Mouse (Mus musculus): ENCODE measurements around the gene Cdc37l1. TPM values are rescaled to one million over a fixed set of nuclear protein-coding genes. Genes with fewer than 3 reads are reported as not detected.

Cdc37l1 gene
- total RNA-seq, 1 experiment: 46.8 TPM

GRCm38 (mm10) chr19:29037026-29037425 lies 46.9 kb downstream of the Cdc37l1 start:
- no peaks in the 10 kb centered on the region for H3K4me1 ChIP-seq (ENCODE audit: control insufficient read depth in 2 of 2, insufficient read depth in 2 of 2, low read length in 2 of 2, poor library complexity in 1 of 2)
- H3K36me3 ChIP-seq (ENCODE audit: control insufficient read depth, insufficient read depth, low read length, poor library complexity, severe bottlenecking): no peaks in the 10 kb centered on the region
- H3K9me3 ChIP-seq (ENCODE audit: control insufficient read depth, insufficient read depth, low read depth, low read length): no peaks in the 10 kb centered on the region
- DNase-seq (ENCODE audit: low read depth, low spot score): no peak
- H3K4me3 ChIP-seq (ENCODE audit: insufficient read depth in 1 of 2, low read depth in 1 of 2, low read length in 2 of 2, poor library complexity in 1 of 2, severe bottlenecking in 1 of 2): no peak overlapping the region
- in situ Hi-C loops (cut with MboI; ENCODE audit: low sequenced_read_pairs in 2 of 2, unreplicated experiment in 2 of 2): no loop called here
- no peak overlapping the region for H3K9ac ChIP-seq (ENCODE audit: insufficient read depth, low read depth, low read length, poor library complexity, severe bottlenecking)
- H3K27ac ChIP-seq (ENCODE audit: insufficient read depth, low read depth, low read length, poor library complexity, severe bottlenecking): no peak overlapping the region
- TF ChIP-seq HCFC1 (IDR thresholded peaks at IDR 0.05; ENCODE audit: borderline replicate concordance, insufficient read depth, low read length) (no peak), MAFK (IDR thresholded peaks at IDR 0.05; ENCODE audit: insufficient read depth, low read depth, low read length) (no peak), ZC3H11A (IDR thresholded peaks at IDR 0.05; ENCODE audit: borderline replicate concordance, low read depth, low read length) (no peak), ZNF384 (IDR thresholded peaks at IDR 0.05; ENCODE audit: low read depth, low read length) (no peak), CHD2 (IDR thresholded peaks at IDR 0.05; ENCODE audit: low read depth, low read length) (no peak)

- no peak overlapping the region for H3K27ac ChIP-seq (ENCODE audit: insufficient read depth, low read depth, low read length, poor library complexity, severe bottlenecking)
- H3K36me3 ChIP-seq (ENCODE audit: control insufficient read depth, insufficient read depth, low read length, poor library complexity, severe bottlenecking): no peaks in the 10 kb centered on the region
- TF ChIP-seq CHD2 (IDR thresholded peaks at IDR 0.05; ENCODE audit: low read depth, low read length) (no peak), ZC3H11A (IDR thresholded peaks at IDR 0.05; ENCODE audit: borderline replicate concordance, low read depth, low read length) (no peak), HCFC1 (IDR thresholded peaks at IDR 0.05; ENCODE audit: borderline replicate concordance, insufficient read depth, low read length) (no peak), ZNF384 (IDR thresholded peaks at IDR 0.05; ENCODE audit: low read depth, low read length) (no peak), MAFK (IDR thresholded peaks at IDR 0.05; ENCODE audit: insufficient read depth, low read depth, low read length) (no peak)
Measured at GRCm38 (mm10) chr19:29037541-29037940, 47.4 kb downstream of the Cdc37l1 start.

DNA sequence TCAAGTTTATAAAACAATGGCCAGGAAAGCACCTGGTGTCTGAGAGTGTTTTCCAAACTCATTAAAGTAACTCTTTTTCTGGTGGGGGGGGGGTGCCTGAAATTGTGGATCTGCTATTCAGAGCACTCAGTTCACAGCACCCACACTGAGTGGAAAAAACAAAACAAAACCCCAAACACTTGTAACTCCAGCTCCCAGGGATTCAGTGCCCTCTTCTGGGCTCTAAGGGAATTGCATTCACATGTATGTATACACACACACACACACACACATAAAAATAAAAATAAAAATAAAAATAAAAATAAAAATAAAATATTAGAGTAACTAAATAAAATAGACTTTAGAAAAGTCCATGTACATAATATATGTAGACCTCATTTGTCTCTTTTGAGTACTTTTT lies 49.2 kb downstream of the Cdc37l1 start:
- Histone ChIP-seq H3K4me1 (ENCODE audit: control insufficient read depth in 2 of 2, insufficient read depth in 2 of 2, low read length in 2 of 2, poor library complexity in 1 of 2) (no peaks in the 10 kb centered on the region), H3K9me3 (ENCODE audit: control insufficient read depth, insufficient read depth, low read depth, low read length) (no peaks in the 10 kb centered on the region), H3K4me3 (ENCODE audit: insufficient read depth in 1 of 2, low read depth in 1 of 2, low read length in 2 of 2, poor library complexity in 1 of 2, severe bottlenecking in 1 of 2) (no peak overlapping the region), H3K9ac (ENCODE audit: insufficient read depth, low read depth, low read length, poor library complexity, severe bottlenecking) (no peak overlapping the region), H3K27ac (ENCODE audit: insufficient read depth, low read depth, low read length, poor library complexity, severe bottlenecking) (no peak overlapping the region), H3K36me3 (ENCODE audit: control insufficient read depth, insufficient read depth, low read length, poor library complexity, severe bottlenecking) (no peaks in the 10 kb centered on the region)
- no peak for DNase-seq (ENCODE audit: low read depth, low spot score)
- TF ChIP-seq ZC3H11A (IDR thresholded peaks at IDR 0.05; ENCODE audit: borderline replicate concordance, low read depth, low read length): peak; percentile 53
- TF ChIP-seq MAFK (IDR thresholded peaks at IDR 0.05; ENCODE audit: insufficient read depth, low read depth, low read length): no peak
- no peak for TF ChIP-seq ZNF384 (IDR thresholded peaks at IDR 0.05; ENCODE audit: low read depth, low read length)
- TF ChIP-seq HCFC1 (IDR thresholded peaks at IDR 0.05; ENCODE audit: borderline replicate concordance, insufficient read depth, low read length): no peak
- in situ Hi-C loops (cut with MboI; ENCODE audit: low sequenced_read_pairs in 2 of 2, unreplicated experiment in 2 of 2): no loop called here

More at GRCm38 (mm10) chr19:29037541-29037940, 47.4 kb downstream of the Cdc37l1 start:
- no peaks in the 10 kb centered on the region for H3K4me1 ChIP-seq (ENCODE audit: control insufficient read depth in 2 of 2, insufficient read depth in 2 of 2, low read length in 2 of 2, poor library complexity in 1 of 2)
- in situ Hi-C loops (cut with MboI; ENCODE audit: low sequenced_read_pairs in 2 of 2, unreplicated experiment in 2 of 2): no loop called here
- no peak overlapping the region for H3K9ac ChIP-seq (ENCODE audit: insufficient read depth, low read depth, low read length, poor library complexity, severe bottlenecking)
- DNase-seq (ENCODE audit: low read depth, low spot score): no peak
- no peak overlapping the region for H3K4me3 ChIP-seq (ENCODE audit: insufficient read depth in 1 of 2, low read depth in 1 of 2, low read length in 2 of 2, poor library complexity in 1 of 2, severe bottlenecking in 1 of 2)
- no peaks in the 10 kb centered on the region for H3K9me3 ChIP-seq (ENCODE audit: control insufficient read depth, insufficient read depth, low read depth, low read length)

DNA sequence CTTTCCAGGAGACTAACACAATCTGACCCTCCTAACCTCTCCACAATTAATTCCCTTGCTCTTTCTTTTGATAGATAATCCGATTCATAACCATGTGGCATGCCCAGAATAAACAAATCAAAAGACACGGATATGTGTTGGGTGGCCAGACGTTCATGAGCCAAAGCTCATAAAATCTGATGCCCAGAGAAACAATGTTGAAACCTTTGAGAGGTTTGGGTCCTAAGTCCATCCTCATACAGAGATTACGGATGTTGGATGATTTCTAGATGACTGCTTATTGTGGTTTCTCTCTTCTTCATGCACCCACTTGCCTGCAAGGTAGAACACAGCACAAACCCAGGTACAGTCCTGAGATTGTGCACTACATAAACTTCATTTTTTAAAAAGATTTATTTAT lies 50.1 kb downstream of the Cdc37l1 start:
- H3K36me3 ChIP-seq (ENCODE audit: control insufficient read depth, insufficient read depth, low read length, poor library complexity, severe bottlenecking): no peaks in the 10 kb centered on the region

DNA sequence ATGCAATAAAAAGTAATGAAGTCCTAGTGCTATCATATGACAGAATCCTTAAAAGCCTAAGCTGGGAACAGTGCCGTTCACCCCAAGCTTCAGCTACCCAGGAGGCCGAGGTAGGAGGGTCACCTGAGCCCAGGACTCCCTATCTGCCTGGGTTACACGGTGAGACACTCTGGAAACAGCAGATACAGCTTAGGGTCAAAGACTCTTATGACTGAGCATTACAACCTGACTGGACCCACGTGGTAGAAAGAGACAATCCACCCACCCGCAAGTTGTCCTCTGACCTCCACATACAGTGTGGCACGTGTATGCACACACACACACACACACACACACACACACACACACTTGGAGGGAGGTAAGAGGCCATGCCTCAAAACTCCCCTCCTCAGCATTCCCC lies 52.0 kb downstream of the Cdc37l1 start:
- no peak overlapping the region for H3K27ac ChIP-seq (ENCODE audit: insufficient read depth, low read depth, low read length, poor library complexity, severe bottlenecking)
- in situ Hi-C loops (cut with MboI; ENCODE audit: low sequenced_read_pairs in 2 of 2, unreplicated experiment in 2 of 2): no loop called here
- DNase-seq (ENCODE audit: low read depth, low spot score): no peak
- H3K9ac ChIP-seq (ENCODE audit: insufficient read depth, low read depth, low read length, poor library complexity, severe bottlenecking): no peak overlapping the region
- H3K9me3 ChIP-seq (ENCODE audit: control insufficient read depth, insufficient read depth, low read depth, low read length): no peaks in the 10 kb centered on the region
- H3K36me3 ChIP-seq (ENCODE audit: control insufficient read depth, insufficient read depth, low read length, poor library complexity, severe bottlenecking): no peaks in the 10 kb centered on the region
- no peak overlapping the region for H3K4me3 ChIP-seq (ENCODE audit: insufficient read depth in 1 of 2, low read depth in 1 of 2, low read length in 2 of 2, poor library complexity in 1 of 2, severe bottlenecking in 1 of 2)
- H3K4me1 ChIP-seq (ENCODE audit: control insufficient read depth in 2 of 2, insufficient read depth in 2 of 2, low read length in 2 of 2, poor library complexity in 1 of 2): peaks cover 0 to 3% of the 10 kb centered on the region in 2 experiments; a peak in 2 of 4 replicates
- TF ChIP-seq HCFC1 (IDR thresholded peaks at IDR 0.05; ENCODE audit: borderline replicate concordance, insufficient read depth, low read length): no peak
- TF ChIP-seq ZNF384 (IDR thresholded peaks at IDR 0.05; ENCODE audit: low read depth, low read length): no peak
- TF ChIP-seq ZC3H11A (IDR thresholded peaks at IDR 0.05; ENCODE audit: borderline replicate concordance, low read depth, low read length): no peak
- TF ChIP-seq CHD2 (IDR thresholded peaks at IDR 0.05; ENCODE audit: low read depth, low read length): no peak

More for the DNA sequence above, 50.1 kb downstream of the Cdc37l1 start:
- Histone ChIP-seq H3K9me3 (ENCODE audit: control insufficient read depth, insufficient read depth, low read depth, low read length) (no peaks in the 10 kb centered on the region), H3K27ac (ENCODE audit: insufficient read depth, low read depth, low read length, poor library complexity, severe bottlenecking) (no peak overlapping the region), H3K4me1 (ENCODE audit: control insufficient read depth in 2 of 2, insufficient read depth in 2 of 2, low read length in 2 of 2, poor library complexity in 1 of 2) (no peaks in the 10 kb centered on the region), H3K4me3 (ENCODE audit: insufficient read depth in 1 of 2, low read depth in 1 of 2, low read length in 2 of 2, poor library complexity in 1 of 2, severe bottlenecking in 1 of 2) (no peak overlapping the region), H3K9ac (ENCODE audit: insufficient read depth, low read depth, low read length, poor library complexity, severe bottlenecking) (no peak overlapping the region)
- DNase-seq (ENCODE audit: low read depth, low spot score): no peak
- no peak for TF ChIP-seq ZC3H11A (IDR thresholded peaks at IDR 0.05; ENCODE audit: borderline replicate concordance, low read depth, low read length)
- no peak for TF ChIP-seq ZNF384 (IDR thresholded peaks at IDR 0.05; ENCODE audit: low read depth, low read length)
- no peak for TF ChIP-seq CHD2 (IDR thresholded peaks at IDR 0.05; ENCODE audit: low read depth, low read length)
- TF ChIP-seq HCFC1 (IDR thresholded peaks at IDR 0.05; ENCODE audit: borderline replicate concordance, insufficient read depth, low read length): no peak
- no peak for TF ChIP-seq MAFK (IDR thresholded peaks at IDR 0.05; ENCODE audit: insufficient read depth, low read depth, low read length)
- in situ Hi-C loops (cut with MboI; ENCODE audit: low sequenced_read_pairs in 2 of 2, unreplicated experiment in 2 of 2): no loop called here

Measured in ES-E14 (cell line).